Mouse (Mus musculus) kidney, adult 9 months (tissue): Measurements from ENCODE around the gene Rbks.

Experiments used
- DNase-seq: peaks from one replicate; pipeline ENCODE4 v3.0.0; 2022

Gene Rbks

DNA sequence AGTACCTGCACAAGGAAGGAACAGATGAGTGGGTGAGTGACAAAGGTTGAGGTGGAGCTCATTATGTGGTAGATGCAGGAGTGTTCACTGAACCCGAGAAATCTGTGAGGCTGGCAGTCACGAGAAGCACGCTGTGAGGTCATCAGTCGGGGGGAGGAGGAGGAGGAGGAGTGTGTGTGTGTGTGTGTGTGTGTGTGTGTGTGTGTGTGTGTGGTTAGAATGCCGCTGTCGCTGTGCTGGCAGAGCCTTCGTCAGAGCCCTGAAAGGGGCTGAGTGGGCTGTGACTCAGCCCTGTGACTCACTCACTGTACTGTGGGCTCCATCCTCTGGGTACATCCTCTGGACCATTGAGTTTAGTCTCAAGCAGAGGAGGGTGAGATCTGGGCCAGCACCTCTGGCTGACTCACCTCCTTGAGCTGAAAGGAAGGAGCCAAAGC is 120.9 kb downstream of the Rbks start:
- no peak for DNase-seq
